Mouse (Mus musculus) R1 (cell line): Measurements from ENCODE around the gene Stk40.

Source experiments
- DNase-seq: peaks from one replicate; pipeline ENCODE4 v3.0.0-alpha.2; 2018; ENCODE audit warnings: low read depth, low spot score

The Stk40 gene

GRCm38 (mm10) chr4:126120506-126120905 lies 16.7 kb downstream of the Stk40 start:
- no peak for DNase-seq

- DNase-seq: peak; percentile 39
These were observed 19.7 kb downstream of the Stk40 start for GRCm38 (mm10) chr4:126123309-126124040.

GRCm38 (mm10) chr4:126130502-126130901 lies 26.7 kb downstream of the Stk40 start:
- DNase-seq: no peak

GRCm38 (mm10) chr4:126131290-126132121 lies 27.7 kb downstream of the Stk40 start:
- DNase-seq: no peak

- DNase-seq: no peak
These were observed 29.0 kb downstream of the Stk40 start for GRCm38 (mm10) chr4:126132636-126133264.

GRCm38 (mm10) chr4:126134236-126134635 lies 30.5 kb downstream of the Stk40 start:
- no peak for DNase-seq

GRCm38 (mm10) chr4:126134639-126135038 lies 30.9 kb downstream of the Stk40 start:
- no peak for DNase-seq

GRCm38 (mm10) chr4:126137773-126138172 lies 34.0 kb downstream of the Stk40 start:
- no peak for DNase-seq

- DNase-seq: no peak
These were observed 37.3 kb downstream of the Stk40 start for GRCm38 (mm10) chr4:126141021-126141420.

- no peak for DNase-seq
These were observed 41.6 kb downstream of the Stk40 start for GRCm38 (mm10) chr4:126145396-126145795.

- DNase-seq: no peak
These were observed 43.3 kb downstream of the Stk40 start for GRCm38 (mm10) chr4:126146974-126147532.

- DNase-seq: peak; percentile 79
These were observed 43.9 kb downstream of the Stk40 start, which contains the start of gene Eva1b for GRCm38 (mm10) chr4:126147533-126148160. Gene Eva1b, plus strand, starts transcription at chr4:126147744.

- peak; percentile 94 for DNase-seq
These were observed 44.6 kb downstream of the Stk40 start for GRCm38 (mm10) chr4:126148161-126148961.

GRCm38 (mm10) chr4:126149041-126149676 lies 45.4 kb downstream of the Stk40 start:
- DNase-seq: no peak

- DNase-seq: peak; percentile 49
These were observed 46.0 kb downstream of the Stk40 start for GRCm38 (mm10) chr4:126149798-126150197.

- DNase-seq: peak; percentile 96
These were observed 46.7 kb downstream of the Stk40 start for GRCm38 (mm10) chr4:126150297-126150948.

GRCm38 (mm10) chr4:126150949-126151320 lies 47.2 kb downstream of the Stk40 start:
- no peak for DNase-seq

GRCm38 (mm10) chr4:126151701-126152440 lies 48.1 kb downstream of the Stk40 start:
- no peak for DNase-seq

- no peak for DNase-seq
These were observed 49.1 kb downstream of the Stk40 start for GRCm38 (mm10) chr4:126152864-126153263.
